ENCODE assay signal across 9 mouse cellular contexts in genomic region chr1:42699471-42699871, GRCm38 (mm10). TPM values are rescaled to one million over a fixed set of nuclear protein-coding genes. Genes with fewer than 3 reads are reported as not detected.
DNase-seq lines count a peak whose midpoint lies in the region; ATAC-seq and TF ChIP-seq lines count a peak whose summit lies in the region.
"Had no signal": no experiment of that assay in that cellular context is flagged by ENCODE, and none has a peak within 500 bp of the region (broad histone marks: within the 10 kb centered on the region; RNA-seq: fewer than 3 reads in every experiment).

No protein-coding gene starts in this region.

- peaks cover 12% of the 10 kb centered on the region for H3K27me3 ChIP-seq in kidney, adult 2 months (replicated peaks; ENCODE audit: control insufficient read depth, insufficient read depth, low read length)
- H3K27me3 ChIP-seq in embryonic facial prominence, embryonic 14.5 days (replicated peaks; ENCODE audit: control insufficient read depth, insufficient read depth, low read length) = peaks cover 84% of the 10 kb centered on the region
- no peaks in the 10 kb centered on the region for H3K27me3 ChIP-seq in hindbrain, embryonic 13.5 days
- H3K27me3 ChIP-seq in midbrain, embryonic 15.5 days (replicated peaks) = no peaks in the 10 kb centered on the region

- TF ChIP-seq CTCF in kidney, adult 2 months (conservative IDR thresholded peaks at IDR 0.05; ENCODE audit: insufficient read depth, insufficient read length, low read depth, low read length) = no peak

- no peaks in the 10 kb centered on the region; the same call in 1 of the 2 replicates for H3K36me3 ChIP-seq in kidney, adult 2 months (ENCODE audit: control insufficient read depth, insufficient read depth, low read length)
- H3K36me3 ChIP-seq in embryonic facial prominence, embryonic 14.5 days (ENCODE audit: control insufficient read depth, insufficient read depth, low read length) = no peaks in the 10 kb centered on the region
- peaks cover 20% of the 10 kb centered on the region for H3K36me3 ChIP-seq in hindbrain, embryonic 13.5 days
- H3K36me3 ChIP-seq in midbrain, embryonic 15.5 days (replicated peaks) = no peaks in the 10 kb centered on the region
- H3K36me3 ChIP-seq: liver, embryonic 15.5 days had no signal

- H3K27ac ChIP-seq in kidney, adult 2 months (ENCODE audit: insufficient read depth, low read depth, low read length) = peak overlapping the region; percentile 63
- peak overlapping the region; percentile 87; the same call in 1 of the 2 replicates for H3K27ac ChIP-seq in embryonic facial prominence, embryonic 14.5 days (replicated peaks; ENCODE audit: low read depth, low read length)
- H3K27ac ChIP-seq in hindbrain, embryonic 13.5 days = peak overlapping the region; percentile 99
- H3K27ac ChIP-seq in midbrain, embryonic 15.5 days = peak overlapping the region; percentile 99
- H3K27ac ChIP-seq: liver, embryonic 15.5 days had no signal

- WGBS in kidney, adult 2 months = 9% methylated on average over 19 of the region's 19 CpGs
- 5% methylated on average over 19 of the region's 19 CpGs for WGBS in embryonic facial prominence, embryonic 14.5 days
- under 1% methylated on average over 19 of the region's 19 CpGs for WGBS in hindbrain, embryonic 13.5 days
- WGBS in midbrain, embryonic 15.5 days = under 1% methylated on average over 19 of the region's 19 CpGs

- no peak for ATAC-seq in embryonic facial prominence, embryonic 14.5 days (ENCODE audit: low read depth)
- no peak for ATAC-seq in hindbrain, embryonic 13.5 days (ENCODE audit: low FRiP score)
- ATAC-seq in midbrain, embryonic 15.5 days (replicated peaks) = no peak

- TF ChIP-seq POLR2A in kidney, adult 2 months (IDR thresholded peaks at IDR 0.05; ENCODE audit: low read depth, low read length) = no peak

- peak overlapping the region; percentile 68 for H3K4me2 ChIP-seq in embryonic facial prominence, embryonic 14.5 days (ENCODE audit: low read depth, low read length)
- peak overlapping the region; percentile 95 for H3K4me2 ChIP-seq in hindbrain, embryonic 13.5 days
- H3K4me2 ChIP-seq in midbrain, embryonic 15.5 days = peak overlapping the region; percentile 94
- H3K4me2 ChIP-seq: liver, embryonic 15.5 days had no signal

- H3K9me3 ChIP-seq in embryonic facial prominence, embryonic 14.5 days (ENCODE audit: control insufficient read depth, low read length) = no peaks in the 10 kb centered on the region
- no peaks in the 10 kb centered on the region for H3K9me3 ChIP-seq in hindbrain, embryonic 13.5 days
- H3K9me3 ChIP-seq in midbrain, embryonic 15.5 days = no peaks in the 10 kb centered on the region
- H3K9me3 ChIP-seq: liver, embryonic 15.5 days had no signal

- H3K4me1 ChIP-seq in kidney, adult 2 months (ENCODE audit: control insufficient read depth, insufficient read depth, low read length) = no peaks in the 10 kb centered on the region; the same call in 1 of the 2 replicates
- 0 out of 2 replicates have a peak, but pooled peaks cover 8% of the 10 kb centered on the region for H3K4me1 ChIP-seq in embryonic facial prominence, embryonic 14.5 days (ENCODE audit: control insufficient read depth, insufficient read depth, low read length)
- H3K4me1 ChIP-seq in hindbrain, embryonic 13.5 days (replicated peaks) = peaks cover 24% of the 10 kb centered on the region
- peaks cover 30% of the 10 kb centered on the region for H3K4me1 ChIP-seq in midbrain, embryonic 15.5 days

- peak overlapping the region; percentile 56 for H3K4me3 ChIP-seq in kidney, adult 2 months (ENCODE audit: insufficient read depth, low read depth, low read length)
- H3K4me3 ChIP-seq in embryonic facial prominence, embryonic 14.5 days (ENCODE audit: low read depth, low read length) = peak overlapping the region; percentile 63
- peak overlapping the region; percentile 80 for H3K4me3 ChIP-seq in hindbrain, embryonic 13.5 days
- peak overlapping the region; percentile 88 for H3K4me3 ChIP-seq in midbrain, embryonic 15.5 days
- H3K4me3 ChIP-seq: liver, embryonic 15.5 days had no signal

- peak; percentile 57 for DNase-seq in kidney, adult 2 months
- DNase-seq in kidney, adult 11 months = no peak
- peak; percentile 13 for DNase-seq in embryonic facial prominence, embryonic 14.5 days (ENCODE audit: low spot score)
- DNase-seq in spleen, postnatal 36 days (ENCODE audit: low spot score in 2 of 2) = no peak
- DNase-seq in frontal cortex, postnatal 36 days (ENCODE audit: low spot score in 2 of 2) = no peak
- DNase-seq: thymus, postnatal 4 days had no signal

- H3K9ac ChIP-seq in embryonic facial prominence, embryonic 14.5 days (ENCODE audit: low read depth, low read length) = peak overlapping the region; percentile 76
- H3K9ac ChIP-seq in hindbrain, embryonic 13.5 days = peak overlapping the region; percentile 99
- peak overlapping the region; percentile 93 for H3K9ac ChIP-seq in midbrain, embryonic 15.5 days
- H3K9ac ChIP-seq: liver, embryonic 15.5 days had no signal

RNA-seq across cellular contexts. Expression of gene Pou3f3, which starts 3.9 kb away (rescaled TPM):
- 14.4 and 18.0 TPM in 2 replicates for polyA plus RNA-seq in kidney, adult 2 months (2012; rRNA removed)
- 2.9 and 3.4 TPM in 2 replicates for polyA plus RNA-seq in embryonic facial prominence, embryonic 14.5 days (2014; fragmentation: Nextera tagmentation; extraction: Ambion mirVana)
- 17.4 and 18.2 TPM in 2 replicates for polyA plus RNA-seq in hindbrain, embryonic 13.5 days (2015; fragmentation: Nextera tagmentation; extraction: Ambion mirVana)
- 19.0 and 21.3 TPM in 2 replicates for polyA plus RNA-seq in midbrain, embryonic 15.5 days (2015; fragmentation: Nextera tagmentation; extraction: Ambion mirVana)

Comparison
In these comparisons a context has a peak if more than half of its experiments do, and no peak if none do; other contexts are left out.
1. DNase-seq: peak in kidney, adult 2 months (single experiment) and embryonic facial prominence, embryonic 14.5 days (single experiment); none in kidney, adult 11 months (single experiment), spleen, postnatal 36 days (0 of 2) and frontal cortex, postnatal 36 days (0 of 2).
2. Peak in every context shown above with its lines, with median percentiles within 50 percentile points of each other: H3K27ac ChIP-seq, H3K4me3 ChIP-seq, H3K4me2 ChIP-seq and H3K9ac ChIP-seq.